Mouse (Mus musculus) C2C12 (cell line): ENCODE measurements around the gene Cbfa2t3. TPM values are rescaled to one million over a fixed set of nuclear protein-coding genes. Genes with fewer than 3 reads are reported as not detected.

ENCODE experiments used
- H3K27me3 ChIP-seq: one replicate; pipeline ENCODE4 v1.6.1; 2011; ENCODE audit not compliant: control insufficient read depth, insufficient read depth, insufficient read length
- H3K36me3 ChIP-seq: one replicate; pipeline ENCODE4 v1.6.1; 2011; ENCODE audit not compliant: control insufficient read depth, insufficient read depth
- H3K4me3 ChIP-seq: one replicate; pipeline ENCODE4 v1.5.1; 2011; ENCODE audit warnings: mild to moderate bottlenecking, control low read depth; ENCODE audit not compliant: poor library complexity, insufficient read depth, severe bottlenecking
- H3K79me2 ChIP-seq: one replicate; pipeline ENCODE4 v1.6.1; 2011; ENCODE audit not compliant: control insufficient read depth, insufficient read depth
- H3K79me3 ChIP-seq: one replicate; pipeline ENCODE4 v1.6.1; 2011; ENCODE audit warnings: low read depth, control low read depth
- H3ac ChIP-seq: one replicate; pipeline ENCODE3; 2011; ENCODE audit warnings: low read depth; ENCODE audit not compliant: control insufficient read depth, insufficient read length
- CEBPB ChIP-seq: IDR thresholded peaks from one replicate; pipeline ENCODE4 v1.6.1; 2011; ENCODE audit warnings: low read depth, mild to moderate bottlenecking, control low read depth, moderate library complexity
- CTCF ChIP-seq: IDR thresholded peaks from one replicate; pipeline ENCODE4 v1.5.1; 2011; ENCODE audit not compliant: control insufficient read depth, insufficient read depth, insufficient read length
- FOSL1 ChIP-seq: IDR thresholded peaks from one replicate; pipeline ENCODE4 v1.8.0; 2011; ENCODE audit warnings: mild to moderate bottlenecking, low read length; ENCODE audit not compliant: poor library complexity, insufficient read depth, severe bottlenecking
- MAX ChIP-seq: IDR thresholded peaks from one replicate; pipeline ENCODE4 v1.6.1; 2011; ENCODE audit warnings: mild to moderate bottlenecking, control low read depth
- MYOD1 ChIP-seq: IDR thresholded peaks from one replicate; pipeline ENCODE4 v1.6.1; 2011; ENCODE audit warnings: low read depth; ENCODE audit not compliant: control insufficient read depth, insufficient read length
- MYOG ChIP-seq: IDR thresholded peaks from one replicate; pipeline ENCODE4 v1.6.1; 2011; ENCODE audit not compliant: control insufficient read depth, insufficient read length; ENCODE audit errors: extremely low read depth
- USF1 ChIP-seq: IDR thresholded peaks from one replicate; pipeline ENCODE4 v1.6.1; 2011; ENCODE audit warnings: low read depth, mild to moderate bottlenecking, control low read depth, moderate library complexity
- polyA plus RNA-seq: library from polyadenylated mRNA; unstranded; fragments of >200 nt; fragmentation: generic; extraction: Trizol; gene quantifications from one replicate; pipeline ENCODE4 v1.2.1, GENCODE M21; 2012; ENCODE audit warnings: missing spikeins

Cbfa2t3 gene
- polyA plus RNA-seq, 1 experiment, result 0.15 TPM

- Histone ChIP-seq H3K27me3 (peaks cover 65% of the 10 kb centered on the region), H3ac (no peak overlapping the region), H3K79me3 (no peaks in the 10 kb centered on the region), H3K4me3 (no peak overlapping the region), H3K36me3 (no peaks in the 10 kb centered on the region), H3K79me2 (no peaks in the 10 kb centered on the region)
- no peak for TF ChIP-seq MYOG
- no peak for TF ChIP-seq USF1
- no peak for TF ChIP-seq CTCF
- TF ChIP-seq FOSL1, result no peak
- TF ChIP-seq CEBPB, result no peak
- TF ChIP-seq MAX, result no peak
- no peak for TF ChIP-seq MYOD1
Measured at GRCm38 (mm10) chr8:122700628-122701027, 1.7 kb upstream of the Cbfa2t3 start.

- H3K79me2 ChIP-seq, result no peaks in the 10 kb centered on the region
- H3K4me3 ChIP-seq, result no peak overlapping the region
- H3K79me3 ChIP-seq, result no peaks in the 10 kb centered on the region
- peaks cover 68% of the 10 kb centered on the region for H3K27me3 ChIP-seq
- H3K36me3 ChIP-seq, result no peaks in the 10 kb centered on the region
- H3ac ChIP-seq, result no peak overlapping the region
- TF ChIP-seq CEBPB (no peak), MYOG (no peak), MYOD1 (no peak), USF1 (no peak)
Measured at GRCm38 (mm10) chr8:122698254-122698768, 598 bp downstream of the Cbfa2t3 start.

GRCm38 (mm10) chr8:122697586-122697985 lies 1.3 kb downstream of the Cbfa2t3 start:
- Histone ChIP-seq H3ac (no peak overlapping the region), H3K27me3 (peaks cover 69% of the 10 kb centered on the region), H3K79me3 (no peaks in the 10 kb centered on the region), H3K36me3 (no peaks in the 10 kb centered on the region), H3K79me2 (no peaks in the 10 kb centered on the region), H3K4me3 (no peak overlapping the region)
- TF ChIP-seq CEBPB (no peak), CTCF (no peak), FOSL1 (no peak), USF1 (no peak), MYOG (no peak), MYOD1 (no peak), MAX (no peak)

GRCm38 (mm10) chr8:122697181-122697581 lies 1.7 kb downstream of the Cbfa2t3 start:
- Histone ChIP-seq H3ac (no peak overlapping the region), H3K36me3 (no peaks in the 10 kb centered on the region), H3K4me3 (no peak overlapping the region), H3K79me2 (no peaks in the 10 kb centered on the region), H3K79me3 (no peaks in the 10 kb centered on the region), H3K27me3 (peaks cover 68% of the 10 kb centered on the region)
- TF ChIP-seq CTCF, result no peak

GRCm38 (mm10) chr8:122695438-122696042 lies 3.4 kb downstream of the Cbfa2t3 start:
- H3K79me3 ChIP-seq, result no peaks in the 10 kb centered on the region
- no peaks in the 10 kb centered on the region for H3K36me3 ChIP-seq
- H3K4me3 ChIP-seq, result no peak overlapping the region
- H3K27me3 ChIP-seq, result peaks cover 69% of the 10 kb centered on the region
- no peaks in the 10 kb centered on the region for H3K79me2 ChIP-seq
- no peak overlapping the region for H3ac ChIP-seq
- TF ChIP-seq CTCF, result no peak
- TF ChIP-seq MYOD1, result no peak
- TF ChIP-seq MAX, result no peak
- TF ChIP-seq FOSL1, result no peak
- no peak for TF ChIP-seq USF1
- no peak for TF ChIP-seq CEBPB
- TF ChIP-seq MYOG, result no peak

GRCm38 (mm10) chr8:122692152-122692551 lies 6.8 kb downstream of the Cbfa2t3 start:
- H3K4me3 ChIP-seq, result no peak overlapping the region
- no peaks in the 10 kb centered on the region for H3K36me3 ChIP-seq
- no peak overlapping the region for H3ac ChIP-seq
- TF ChIP-seq MYOG (no peak), USF1 (no peak), MAX (no peak), CTCF (no peak), MYOD1 (no peak)
- peaks cover 75% of the 10 kb centered on the region for H3K27me3 ChIP-seq
- H3K79me3 ChIP-seq, result no peaks in the 10 kb centered on the region
- H3K79me2 ChIP-seq, result no peaks in the 10 kb centered on the region
